Mouse (Mus musculus) natural killer cell, adult 2 months (primary cell): Measurements from ENCODE around the gene Ptk6.

Source experiments
- DNase-seq, 2 experiments: peaks; one replicate each; pipeline ENCODE4 v3.0.0; 2022; ENCODE audit warnings: low spot score in 2 of 2

Ptk6 gene

DNA sequence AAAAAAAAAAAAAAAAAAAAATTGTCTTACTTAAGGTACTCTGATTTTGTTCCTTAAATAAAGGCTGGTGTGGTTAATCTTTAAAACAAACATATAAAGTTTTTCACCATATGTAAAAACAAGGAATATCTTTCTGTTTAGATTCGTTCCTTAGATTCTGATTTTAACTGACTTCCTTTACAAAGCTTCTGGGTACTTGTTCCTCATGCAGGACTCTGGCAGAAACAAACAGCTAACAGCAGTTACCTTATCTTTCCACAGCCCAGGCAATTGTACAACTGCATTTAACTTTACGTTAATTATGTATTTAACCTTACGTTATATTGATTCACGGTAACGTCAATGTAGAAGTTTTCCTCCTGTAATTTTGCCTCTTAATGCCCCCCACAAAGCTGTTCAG lies 36.1 kb downstream of the Ptk6 start:
- no peak for DNase-seq

DNA sequence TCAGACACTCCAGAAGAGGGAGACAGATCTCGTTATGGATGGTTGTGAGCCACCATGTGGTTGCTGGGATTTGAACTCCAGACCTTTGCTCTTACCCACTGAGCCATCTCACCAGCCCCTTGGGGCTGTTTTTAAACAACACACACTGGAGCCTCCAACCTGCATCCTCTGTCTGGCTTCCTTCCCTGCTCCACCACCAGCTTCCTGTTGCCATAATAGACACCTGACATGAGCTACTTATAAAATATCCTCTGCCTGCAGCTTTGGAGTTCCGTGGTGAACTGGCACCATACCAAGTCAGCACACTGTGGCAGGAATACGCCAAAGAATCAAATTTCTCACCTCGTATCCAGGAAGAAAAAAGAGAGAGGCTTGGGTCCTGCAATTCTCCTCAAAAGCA lies 41.8 kb downstream of the Ptk6 start:
- DNase-seq, result no peak

DNA sequence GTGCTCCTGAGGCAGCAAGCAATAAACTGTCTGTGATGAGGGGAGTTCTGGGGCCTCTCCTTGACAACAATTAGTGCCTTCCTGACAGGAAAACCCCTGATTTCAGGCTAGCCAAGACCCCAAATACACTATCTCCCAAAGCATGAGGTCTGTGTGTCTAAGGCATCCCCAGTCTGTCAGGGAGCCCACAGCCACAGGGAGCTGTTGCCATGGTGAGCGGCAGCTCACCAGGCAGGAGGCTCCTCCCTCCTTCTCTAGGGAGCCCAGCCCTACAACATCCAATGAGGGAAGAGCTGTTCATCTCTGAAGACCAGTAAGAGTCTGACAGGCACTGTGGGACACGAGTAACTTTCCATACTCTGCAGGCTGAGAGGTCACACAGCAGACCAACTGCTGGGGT lies 42.8 kb downstream of the Ptk6 start:
- DNase-seq, result no peak

DNA sequence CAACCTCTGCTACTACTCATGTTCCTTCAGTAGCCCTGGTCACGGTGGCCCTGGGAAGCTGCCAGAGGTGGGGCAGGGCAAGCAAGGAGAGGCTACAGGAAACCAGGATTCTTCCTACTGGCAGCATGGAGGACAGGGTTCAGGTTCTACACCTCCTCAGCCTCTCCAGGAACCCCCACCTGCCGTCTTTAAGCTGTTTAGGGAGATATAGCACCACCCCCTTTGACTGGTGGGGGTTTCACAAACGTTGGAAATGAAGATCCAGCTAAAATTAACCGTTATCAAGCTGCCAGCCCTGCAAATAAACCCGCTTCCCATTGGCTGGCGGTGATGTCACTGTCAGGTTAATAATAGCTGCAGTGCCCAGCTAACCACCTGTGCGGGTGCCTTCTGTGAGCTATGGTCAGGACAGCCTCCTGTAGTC lies 43.5 kb downstream of the Ptk6 start:
- DNase-seq, result no peak

DNA sequence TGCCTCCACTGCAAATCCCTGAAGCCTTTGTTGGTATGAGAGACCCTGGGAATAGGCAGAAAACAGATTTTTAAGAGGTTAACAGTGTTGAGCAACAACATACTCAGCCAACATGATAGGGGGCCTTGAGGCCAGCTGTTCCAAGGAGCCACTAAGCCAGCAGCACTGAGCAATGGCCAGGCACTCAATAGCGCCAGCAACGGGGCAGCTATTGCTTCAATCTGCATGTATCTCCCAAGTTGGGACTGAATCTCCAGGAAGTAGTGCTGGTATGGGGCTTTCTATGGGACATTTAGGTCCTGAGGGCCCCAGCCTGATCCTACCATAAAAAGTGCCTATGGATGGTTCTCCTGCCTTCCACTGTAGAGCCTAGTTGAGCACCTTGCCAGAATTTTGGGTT lies 44.1 kb downstream of the Ptk6 start:
- no peak for DNase-seq

DNA sequence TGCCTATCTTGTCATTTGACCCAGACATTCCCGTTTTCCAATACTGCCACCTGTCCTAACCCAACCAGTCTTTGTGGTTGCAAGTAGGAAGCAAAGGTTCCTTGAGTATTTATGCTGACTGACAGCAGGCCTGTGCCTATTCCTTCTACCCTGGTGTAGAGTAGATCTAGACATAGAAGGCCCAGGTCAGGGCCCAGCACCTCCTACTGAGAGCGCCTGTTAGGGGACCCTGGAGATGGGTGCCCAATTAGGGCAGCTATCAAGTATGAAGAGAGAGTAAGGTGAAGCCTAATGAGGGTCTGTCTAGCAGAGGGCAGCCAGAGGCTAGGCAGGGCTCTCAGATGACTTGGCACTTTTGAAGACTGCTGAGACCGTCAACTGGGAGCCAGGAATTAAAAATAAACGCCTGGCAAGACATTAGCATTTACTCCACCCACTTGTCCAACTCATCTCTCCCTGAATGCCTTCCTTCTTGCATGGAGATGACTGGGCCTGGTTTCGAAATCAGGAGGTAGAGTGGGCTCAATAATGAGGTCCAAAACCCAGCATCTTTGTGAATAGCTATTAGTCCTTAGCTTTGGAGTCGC lies 44.8 kb downstream of the Ptk6 start:
- DNase-seq, result no peak

DNA sequence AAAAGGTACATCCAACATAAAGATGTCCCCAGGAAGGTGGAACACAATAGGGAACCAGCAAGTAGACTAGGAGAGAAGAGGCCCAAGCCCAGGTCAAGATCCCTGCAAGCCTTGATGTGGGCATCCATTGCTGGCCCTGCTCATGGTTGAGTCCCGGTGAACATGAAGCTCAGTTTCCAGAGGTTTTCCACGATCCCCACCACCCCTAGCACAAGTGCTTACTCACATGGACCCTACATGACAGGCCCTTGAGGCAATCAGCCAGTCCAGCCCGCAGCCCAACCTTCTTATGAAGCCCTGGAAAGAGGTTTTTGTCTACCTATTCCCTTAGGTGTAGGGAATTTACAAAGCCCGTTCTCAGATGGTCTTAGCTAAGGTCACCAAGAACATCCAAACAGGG lies 45.4 kb downstream of the Ptk6 start:
- no peak for DNase-seq

DNA sequence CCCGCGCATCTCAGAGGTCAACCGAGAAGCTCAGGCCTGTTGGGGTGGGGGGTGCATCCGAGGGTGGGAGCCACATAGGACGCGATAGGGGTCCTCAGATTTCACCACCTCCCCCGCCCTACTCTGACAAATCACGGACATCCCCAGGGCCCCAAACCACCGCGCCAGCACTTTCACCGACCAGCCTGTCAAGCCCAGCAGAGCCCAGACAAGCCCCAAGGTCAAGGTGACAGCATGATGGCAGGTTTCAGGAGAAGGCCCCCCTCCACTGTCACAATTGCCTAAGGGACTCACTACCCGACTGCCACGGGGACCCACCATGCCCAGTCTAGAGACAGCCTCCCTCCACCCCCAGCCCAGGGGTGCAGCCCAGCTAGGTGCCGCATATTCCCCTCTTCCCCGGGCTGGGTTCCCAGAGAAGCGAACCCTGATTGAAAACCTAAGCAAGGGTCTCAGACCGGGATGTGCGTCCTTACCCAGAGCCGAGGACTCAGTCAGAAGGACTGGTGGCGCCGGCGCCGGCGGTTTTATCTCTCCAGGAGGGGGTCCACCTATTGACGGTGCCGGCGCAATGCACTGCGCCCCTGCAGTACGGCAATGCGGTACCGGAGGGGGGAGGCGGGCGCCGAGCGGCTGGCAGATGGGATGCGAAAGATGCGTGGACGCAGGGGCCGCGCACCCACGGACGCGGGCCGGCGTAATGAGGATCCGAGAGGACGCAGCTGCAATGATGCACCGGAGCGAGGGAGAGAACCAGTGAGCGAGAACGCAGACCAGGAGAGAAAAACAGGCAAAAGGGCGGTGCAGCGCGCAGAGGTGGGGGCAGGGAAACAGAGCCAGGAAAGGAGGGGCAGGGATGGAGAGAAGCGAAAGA lies 46.1 kb downstream of the Ptk6 start, which contains the start of gene Eef1a2:
Gene Eef1a2, minus strand, starts transcription at position 767 of the 874 bp plus-strand sequence.
- no peak for DNase-seq

DNA sequence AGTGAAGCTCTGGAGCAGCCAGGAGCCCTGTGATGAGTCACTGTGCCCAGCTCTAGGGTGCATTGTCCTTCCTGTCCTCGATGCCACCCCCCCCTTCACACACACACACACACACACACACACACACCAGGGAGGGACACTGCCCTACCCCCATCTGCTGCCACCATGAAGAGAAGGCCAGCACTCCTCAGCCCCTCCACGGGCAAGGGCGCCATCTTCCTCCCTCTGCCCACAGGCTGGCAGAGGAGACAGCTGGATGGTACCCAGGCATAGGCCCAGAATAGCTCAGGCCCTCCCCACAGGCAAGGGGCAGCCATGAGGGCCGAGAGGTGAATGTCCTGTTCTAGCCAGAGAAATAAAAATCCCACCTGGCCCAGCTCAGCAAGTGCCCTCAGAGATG lies 46.8 kb downstream of the Ptk6 start:
- DNase-seq, result no peak

DNA sequence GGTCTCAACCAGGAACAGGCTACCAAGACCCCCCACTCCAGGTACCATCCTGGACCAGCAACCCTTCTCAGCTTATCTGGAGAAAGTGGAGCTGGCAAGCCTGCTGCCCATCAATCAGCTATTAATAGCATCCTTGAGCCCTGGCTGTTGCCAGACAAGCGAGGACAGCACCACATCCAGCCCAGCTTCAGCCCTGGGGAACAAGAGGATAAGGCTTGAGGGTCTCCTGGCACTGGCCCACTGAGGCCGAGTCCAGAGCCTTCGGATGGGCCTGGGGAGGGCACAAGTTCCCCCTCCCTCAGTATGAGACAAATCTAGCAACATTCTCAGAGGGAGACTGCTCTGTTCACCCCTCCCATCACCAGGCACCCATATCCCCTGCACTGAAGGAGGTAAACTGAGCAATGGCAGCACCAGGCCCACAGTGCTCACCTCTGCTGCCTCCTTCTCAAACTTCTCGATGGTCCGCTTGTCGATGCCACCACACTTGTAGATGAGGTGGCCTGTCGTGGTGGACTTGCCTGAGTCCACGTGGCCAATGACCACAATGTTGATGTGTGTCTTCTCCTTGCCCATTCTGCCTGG lies 47.7 kb downstream of the Ptk6 start:
- no peak for DNase-seq

DNA sequence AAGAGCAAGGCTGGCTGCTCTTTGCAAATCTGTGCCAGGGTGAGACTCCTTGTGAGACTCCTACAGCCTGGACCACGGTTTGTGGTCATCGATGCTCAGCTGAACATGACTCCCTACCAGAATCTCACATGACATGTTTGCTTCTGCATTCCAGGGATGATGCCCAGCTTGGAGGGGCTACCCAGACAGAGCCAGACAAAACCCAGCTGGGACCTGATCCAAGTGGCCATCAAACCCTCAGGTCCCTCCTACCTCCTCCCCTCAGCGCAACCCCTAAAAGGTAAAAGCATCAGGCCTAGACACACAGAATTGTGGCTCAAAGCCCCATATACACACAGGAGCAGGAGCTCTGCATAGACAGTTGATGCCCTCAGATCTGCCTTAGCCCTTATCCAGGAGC lies 48.2 kb downstream of the Ptk6 start:
- no peak for DNase-seq

DNA sequence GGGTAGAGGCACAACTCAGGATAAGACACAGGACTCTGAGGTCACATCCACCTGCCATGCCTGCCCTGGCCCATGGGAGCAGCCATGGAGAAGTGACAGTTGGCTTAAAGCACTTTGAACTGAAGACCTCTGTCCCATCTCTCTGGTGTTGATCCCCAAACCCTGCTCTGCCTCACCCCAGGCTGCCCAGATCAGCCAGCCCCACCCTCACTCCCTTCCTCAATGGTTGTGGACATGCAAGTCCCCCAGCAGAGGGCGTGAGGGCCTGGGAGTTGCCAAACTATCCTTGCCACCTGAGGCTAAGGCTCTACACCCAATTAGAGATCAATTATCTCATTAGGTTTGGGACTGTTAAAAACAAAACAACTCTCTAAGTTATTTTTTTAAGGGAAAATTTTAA lies 48.8 kb downstream of the Ptk6 start:
- DNase-seq, result no peak

DNA sequence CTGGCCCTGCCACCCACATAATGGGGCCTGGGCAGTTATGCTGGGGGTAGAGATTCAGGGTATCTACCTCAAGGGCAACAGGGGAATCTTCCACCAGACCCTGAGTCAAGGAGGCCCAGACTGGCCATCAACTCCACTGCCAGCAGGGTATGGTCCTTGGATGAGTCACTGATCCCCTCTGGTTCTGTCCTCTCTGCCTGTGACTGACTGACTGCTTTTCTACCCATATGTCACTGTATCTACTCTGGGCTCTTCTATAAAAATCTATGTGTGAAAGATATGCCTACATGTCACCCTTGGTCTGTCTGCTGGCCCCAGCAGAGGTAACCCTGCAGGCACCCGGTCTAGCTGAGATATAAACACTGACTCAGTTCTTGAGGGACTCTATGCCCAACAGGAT lies 49.5 kb downstream of the Ptk6 start:
- no peak for DNase-seq

DNA sequence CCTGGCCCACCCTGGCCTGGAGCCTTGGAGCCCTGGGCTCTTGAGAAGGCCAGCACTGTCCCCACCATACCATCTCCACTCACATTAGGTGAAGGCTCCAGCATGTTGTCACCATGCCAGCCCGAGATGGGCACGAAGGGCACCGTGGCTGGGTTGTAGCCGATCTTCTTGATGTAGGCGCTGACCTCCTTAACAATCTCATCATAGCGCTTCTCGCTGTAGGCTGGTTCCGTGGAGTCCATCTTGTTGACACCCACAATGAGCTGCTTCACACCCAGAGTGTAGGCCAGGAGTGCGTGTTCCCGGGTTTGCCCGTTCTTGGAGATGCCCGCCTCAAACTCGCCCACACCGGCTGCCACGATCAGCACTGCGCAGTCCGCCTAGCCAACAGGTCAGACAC lies 49.9 kb downstream of the Ptk6 start:
- no peak for DNase-seq

DNA sequence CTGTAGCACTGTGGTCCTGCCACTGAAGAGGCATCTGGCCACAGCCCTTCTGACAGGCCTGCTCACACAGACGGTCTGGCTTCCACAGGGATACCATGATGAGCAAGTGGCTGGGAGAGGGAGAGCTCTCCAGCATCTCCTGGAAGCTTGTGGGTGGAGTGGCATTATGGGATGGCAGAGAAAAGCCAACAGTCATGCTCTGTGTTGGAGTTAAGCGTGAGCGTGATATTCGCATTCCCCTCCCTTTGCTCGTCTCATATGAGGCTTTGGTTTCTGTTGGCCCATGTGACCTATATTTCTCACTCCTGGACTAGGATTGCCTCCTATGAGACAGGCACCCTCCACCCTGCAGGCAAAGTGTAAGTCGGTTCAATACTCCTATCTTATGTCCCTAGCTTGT lies 52.3 kb downstream of the Ptk6 start:
- no peak for DNase-seq

DNA sequence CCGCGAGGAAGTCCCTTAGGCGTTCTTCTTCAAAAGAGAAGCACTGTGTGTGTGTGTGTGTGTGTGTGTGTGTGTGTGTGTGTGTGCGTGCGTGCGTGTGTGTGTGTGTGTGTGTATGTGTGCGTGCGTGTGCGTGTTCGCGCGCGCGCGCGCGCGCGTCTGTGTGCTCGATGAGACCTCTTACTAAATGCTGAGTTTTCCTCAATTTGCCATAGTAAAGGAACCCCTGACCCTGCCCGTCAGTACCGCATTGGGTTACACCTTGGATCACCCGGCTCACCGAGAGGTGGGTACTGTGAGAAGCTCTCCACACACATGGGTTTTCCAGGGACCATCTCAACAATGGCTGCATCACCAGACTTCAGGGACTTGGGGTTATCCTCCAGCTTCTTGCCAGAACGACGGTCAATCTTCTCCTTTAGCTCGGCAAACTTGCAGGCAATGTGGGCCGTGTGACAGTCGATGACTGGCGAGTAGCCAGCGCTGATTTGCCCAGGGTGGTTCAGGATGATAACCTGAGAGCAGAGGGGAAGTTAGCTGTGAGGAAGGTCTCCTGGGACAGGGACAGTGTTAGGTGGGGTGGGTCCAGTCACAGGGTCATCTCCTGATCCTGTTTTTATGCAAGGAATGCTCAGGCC lies 54.2 kb downstream of the Ptk6 start:
- DNase-seq, result no peak

DNA sequence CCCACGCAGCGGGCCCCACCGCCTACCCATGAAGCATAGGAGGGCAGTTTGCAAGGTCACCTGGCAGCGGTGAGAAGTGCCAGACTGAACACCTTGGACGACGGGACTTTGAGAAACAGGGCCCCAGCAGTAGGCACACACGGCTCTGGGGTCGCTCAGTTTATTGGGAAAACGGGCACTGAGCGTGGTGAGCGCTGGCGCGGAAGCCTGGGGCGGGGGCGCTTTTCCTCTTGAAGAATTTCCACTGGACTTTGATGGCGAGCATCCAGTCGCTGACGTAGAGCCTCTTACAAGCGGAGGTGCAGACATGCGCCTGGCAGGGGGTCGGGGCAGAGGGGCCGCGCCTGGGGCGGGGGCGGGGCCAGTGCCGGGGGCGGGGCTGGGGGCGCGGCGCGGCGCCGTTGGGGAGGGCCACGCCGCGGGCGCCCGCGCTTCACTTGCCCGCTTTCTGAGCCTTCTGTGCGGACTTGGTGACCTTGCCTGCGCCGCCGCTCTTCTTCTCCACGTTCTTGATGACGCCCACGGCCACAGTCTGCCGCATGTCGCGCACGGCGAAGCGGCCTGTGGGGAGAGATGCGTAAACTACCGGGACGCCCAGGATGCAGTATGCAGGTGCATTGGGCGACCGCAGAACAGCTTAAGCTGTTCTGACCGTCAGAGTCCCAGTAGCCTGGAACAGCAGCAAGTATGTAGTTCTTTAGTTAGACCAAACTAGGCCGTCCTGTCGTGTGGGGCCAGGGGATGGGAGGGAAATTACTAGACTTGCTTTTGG lies 54.9 kb downstream of the Ptk6 start:
- no peak for DNase-seq

DNA sequence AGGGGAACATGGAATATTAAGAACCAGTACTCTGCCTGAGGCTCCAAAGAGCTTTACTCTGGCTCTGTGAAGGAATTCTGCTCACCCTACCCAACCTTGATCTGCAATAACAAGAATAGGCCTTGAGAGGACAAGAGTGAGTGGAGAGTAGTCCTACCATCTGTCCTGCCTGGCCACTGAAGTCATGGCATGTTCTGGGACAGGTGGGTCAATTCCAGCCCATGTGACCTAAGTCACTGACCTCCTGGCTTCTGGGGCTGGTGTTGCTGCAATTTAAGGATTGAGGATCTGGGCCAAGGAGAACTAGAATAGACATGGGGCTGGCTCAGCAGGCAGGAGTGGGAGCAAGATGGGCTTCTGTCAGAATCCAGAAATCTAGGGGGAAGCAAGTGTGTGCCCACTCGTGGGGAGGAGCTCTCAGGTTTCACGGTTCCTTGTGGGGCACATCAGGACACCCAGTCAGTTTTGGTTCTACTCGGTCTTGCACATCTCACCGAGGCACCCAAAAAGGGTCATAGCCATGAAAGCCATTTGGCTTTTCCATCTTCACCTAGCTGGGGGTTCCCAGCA lies 55.5 kb downstream of the Ptk6 start:
- no peak for DNase-seq

DNA sequence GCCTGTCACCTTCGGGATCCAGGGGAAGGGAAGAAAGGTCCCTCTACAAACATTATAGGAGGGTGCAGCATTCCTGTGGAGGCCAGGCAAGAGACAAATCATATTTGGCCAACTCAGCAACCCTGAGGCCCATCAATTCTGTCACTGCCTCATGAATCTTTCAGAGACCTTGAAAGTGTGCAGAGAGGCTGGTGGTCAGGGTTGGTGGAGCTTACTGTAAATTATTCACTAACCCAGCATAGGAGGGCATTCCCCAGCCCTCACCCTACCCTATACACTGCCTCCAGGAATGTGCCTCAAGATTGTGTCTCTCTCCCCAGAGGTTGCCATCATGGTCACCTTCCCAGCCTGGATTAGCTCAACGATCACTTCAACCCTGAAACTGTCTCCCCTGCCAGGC lies 57.9 kb downstream of the Ptk6 start:
- no peak for DNase-seq
